ENCODE assay signal across 20 mouse cellular contexts in the genomic region with DNA sequence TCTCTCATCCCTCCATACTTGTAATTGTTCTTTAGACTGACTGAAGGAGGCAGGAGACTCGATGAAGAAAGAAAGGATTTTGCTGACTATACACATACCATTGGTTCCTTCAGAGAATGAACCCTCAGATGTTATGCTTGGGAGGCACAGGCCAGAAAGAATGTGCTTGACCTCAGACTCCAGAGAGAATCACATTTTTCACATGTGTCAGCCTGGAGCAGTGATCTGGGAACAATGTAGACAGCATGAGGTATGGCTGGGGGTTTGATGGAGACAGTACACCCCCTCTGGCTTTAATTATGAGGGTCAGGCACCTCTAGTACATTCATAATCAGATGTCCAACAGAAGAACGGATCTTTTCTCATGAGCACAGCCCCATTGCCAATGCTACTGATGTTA.
A peak's percentile ranks its signal among the peaks of the same experiment; 100 is the strongest.
DNase-seq lines count a peak whose midpoint lies in the region; ATAC-seq lines count a peak whose summit lies in the region.
"Had no signal": no experiment of that assay in that cellular context is flagged by ENCODE, and none has a peak within 500 bp of the region (broad histone marks: within the 10 kb centered on the region; RNA-seq: fewer than 3 reads in every experiment).

No protein-coding gene starts in this region.

- no peaks in the 10 kb centered on the region for H3K36me3 ChIP-seq in hindbrain, embryonic 11.5 days (ENCODE audit: control insufficient read depth, insufficient read depth, low read length)
- H3K36me3 ChIP-seq in hindbrain, embryonic 12.5 days: no peaks in the 10 kb centered on the region
- H3K36me3 ChIP-seq: liver, embryonic 12.5 days; midbrain, embryonic 15.5 days had no signal

- H3K4me3 ChIP-seq in hindbrain, embryonic 11.5 days (ENCODE audit: low read depth, low read length): no peak overlapping the region
- no peak overlapping the region for H3K4me3 ChIP-seq in hindbrain, embryonic 12.5 days
- H3K4me3 ChIP-seq: forebrain, embryonic 13.5 days; liver, embryonic 12.5 days; megakaryocyte, embryonic 14.5 days; midbrain, embryonic 15.5 days; myocyte had no signal

- peak; percentile 31 for ATAC-seq in hindbrain, embryonic 11.5 days (ENCODE audit: low FRiP score)
- ATAC-seq in hindbrain, embryonic 12.5 days (ENCODE audit: low FRiP score): no peak
- ATAC-seq in activated CD4-positive, CD25-positive, alpha-beta regulatory T cell, adult 4 months: no peak
- ATAC-seq: forebrain, embryonic 13.5 days; liver, embryonic 12.5 days; midbrain, embryonic 15.5 days had no signal

- H3K9me3 ChIP-seq in hindbrain, embryonic 11.5 days (ENCODE audit: control insufficient read depth, low read length): no peaks in the 10 kb centered on the region
- no peaks in the 10 kb centered on the region for H3K9me3 ChIP-seq in hindbrain, embryonic 12.5 days (replicated peaks)
- H3K9me3 ChIP-seq: forebrain, embryonic 13.5 days; liver, embryonic 12.5 days; megakaryocyte, embryonic 14.5 days; midbrain, embryonic 15.5 days had no signal

- no peak overlapping the region for H3K4me2 ChIP-seq in hindbrain, embryonic 11.5 days (replicated peaks; ENCODE audit: low read depth, low read length)
- no peak overlapping the region for H3K4me2 ChIP-seq in hindbrain, embryonic 12.5 days (replicated peaks)
- H3K4me2 ChIP-seq: forebrain, embryonic 13.5 days; liver, embryonic 12.5 days; midbrain, embryonic 15.5 days had no signal

- WGBS in hindbrain, embryonic 11.5 days: 14% methylated on average over 2 of the region's 2 CpGs
- WGBS in hindbrain, embryonic 12.5 days: 17% methylated on average over 2 of the region's 2 CpGs

- peaks cover 3% of the 10 kb centered on the region; the same call in 1 of the 2 replicates for H3K4me1 ChIP-seq in hindbrain, embryonic 11.5 days (replicated peaks; ENCODE audit: control insufficient read depth, insufficient read depth, low read length)
- peaks cover 5% of the 10 kb centered on the region for H3K4me1 ChIP-seq in hindbrain, embryonic 12.5 days
- H3K4me1 ChIP-seq: forebrain, embryonic 13.5 days; liver, embryonic 12.5 days; megakaryocyte, embryonic 14.5 days had no signal

- no peak overlapping the region for H3K27ac ChIP-seq in hindbrain, embryonic 11.5 days (ENCODE audit: low read depth, low read length)
- H3K27ac ChIP-seq in hindbrain, embryonic 12.5 days: no peak overlapping the region
- H3K27ac ChIP-seq: forebrain, embryonic 13.5 days; liver, embryonic 12.5 days; midbrain, embryonic 15.5 days had no signal

- no peaks in the 10 kb centered on the region for H3K27me3 ChIP-seq in hindbrain, embryonic 11.5 days (ENCODE audit: control insufficient read depth, insufficient read depth, low read length)
- H3K27me3 ChIP-seq in hindbrain, embryonic 12.5 days: no peaks in the 10 kb centered on the region
- H3K27me3 ChIP-seq: forebrain, embryonic 13.5 days; liver, embryonic 12.5 days; megakaryocyte, embryonic 14.5 days; midbrain, embryonic 15.5 days had no signal

- no peak overlapping the region for H3K9ac ChIP-seq in hindbrain, embryonic 11.5 days (ENCODE audit: low read depth, low read length)
- H3K9ac ChIP-seq in hindbrain, embryonic 12.5 days: no peak overlapping the region
- H3K9ac ChIP-seq: forebrain, embryonic 13.5 days; liver, embryonic 12.5 days; midbrain, embryonic 15.5 days had no signal

- DNase-seq in hindbrain, embryonic 11.5 days (ENCODE audit: low spot score): peak; percentile 25
- peak; percentile 88 for DNase-seq in Muller cell, postnatal 12 days (ENCODE audit: inconsistent ontology term)
- DNase-seq in embryo, embryonic 11.5 days (ENCODE audit: low read depth, low spot score): peak; percentile 29
- peak; percentile 29 for DNase-seq in kidney, postnatal 14 days
- no peak for DNase-seq in cerebellum, postnatal 36 days
- DNase-seq: adrenal gland, adult 2 months; B cell, adult 2 months; cerebellum, adult 2 months; gastrocnemius, postnatal 14 days; heart, adult 18-20 months; heart, postnatal 36 days; lung, adult 2 months; thymus, postnatal 25 days had no signal

Comparison
In these comparisons a context has a peak if more than half of its experiments do, and no peak if none do; other contexts are left out.
1. DNase-seq: peak in hindbrain, embryonic 11.5 days (single experiment), Muller cell, postnatal 12 days (single experiment), embryo, embryonic 11.5 days (single experiment) and kidney, postnatal 14 days (single experiment); none in cerebellum, postnatal 36 days (0 of 2).